Mouse (Mus musculus) lung, postnatal 0 days (tissue): Measurements from ENCODE around the gene Slc6a18.

ENCODE experiments used
- CTCF ChIP-seq: IDR thresholded peaks from 2 replicates; pipeline ENCODE4 v1.5.1; 2016; ENCODE audit warnings: antibody characterized with exemption, mild to moderate bottlenecking
- EP300 ChIP-seq: IDR thresholded peaks from 2 replicates; pipeline ENCODE4 v1.6.1; 2016; ENCODE audit warnings: antibody characterized with exemption, mild to moderate bottlenecking, control low read depth

DNA sequence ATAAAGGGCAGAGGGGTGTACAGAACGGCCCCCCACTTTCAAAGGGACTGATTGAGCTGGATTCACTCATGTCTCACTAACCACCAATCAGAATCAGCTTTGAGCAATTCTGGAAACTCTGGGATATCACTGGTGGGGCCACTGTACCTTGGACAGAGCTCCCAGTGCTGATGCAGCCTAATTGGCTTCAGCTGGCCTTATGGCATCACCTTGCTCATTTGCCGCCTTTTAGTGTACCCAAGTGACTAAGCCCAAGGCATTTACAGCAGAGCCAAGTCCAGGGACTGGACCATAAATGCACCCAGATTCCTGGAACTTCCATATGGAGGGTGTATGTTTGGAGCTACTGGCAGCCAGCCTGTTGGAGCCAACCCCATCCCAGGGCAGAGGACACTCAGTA lies 18.9 kb downstream of the Slc6a18 start:
- TF ChIP-seq CTCF (no peak), EP300 (no peak)
